Mouse (Mus musculus): Measurements from ENCODE around the gene Cfap97. TPM values are rescaled to one million over a fixed set of nuclear protein-coding genes. Genes with fewer than 3 reads are reported as not detected.

Gene Cfap97
- total and polyA plus RNA-seq, 2 experiments from 2014 or later, result 15.2 to 28.0 TPM

DNA sequence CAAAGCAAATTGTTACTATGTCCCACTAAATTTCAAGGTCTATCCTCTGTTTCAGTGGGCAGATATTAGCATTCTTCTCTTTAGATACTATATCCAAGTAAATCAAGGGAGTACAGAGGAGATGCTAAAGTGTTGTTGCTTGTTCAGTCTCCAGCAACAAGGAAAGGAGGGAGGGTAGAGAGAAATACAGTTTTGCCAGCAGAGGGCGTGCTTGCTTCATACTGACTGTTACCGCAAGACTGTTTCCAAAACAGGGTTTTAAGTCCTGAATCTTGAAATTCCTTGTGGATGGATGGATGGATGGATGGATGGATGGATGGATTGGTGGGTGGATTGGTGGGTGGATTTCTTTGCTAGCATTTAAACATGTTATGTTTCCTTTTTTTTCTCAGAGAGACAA lies 33.8 kb downstream of the Cfap97 start:
- Histone ChIP-seq H3K4me3 (ENCODE audit: low read length) (no peak overlapping the region), H3K4me2 (ENCODE audit: low read depth, low read length) (no peak overlapping the region), H3K27me3 (ENCODE audit: insufficient read depth, low read length) (no peaks in the 10 kb centered on the region), H3K9ac (replicated peaks; ENCODE audit: low read length) (no peak overlapping the region), H3K4me1 (ENCODE audit: insufficient read depth, low read length) (no peaks in the 10 kb centered on the region), H3K36me3 (ENCODE audit: insufficient read depth, low read length) (no peaks in the 10 kb centered on the region; the same call in 1 of the 2 replicates), H3K27ac (no peak overlapping the region), H3K9me3 (ENCODE audit: low read length) (no peaks in the 10 kb centered on the region)
- 2% methylated on average over 2 of the region's 2 CpGs for whole genome bisulfite sequencing
- ATAC-seq (no peak), DNase-seq (ENCODE audit: low spot score) (peak; percentile 82)
- peak; percentile 85 for TF ChIP-seq CTCF (IDR thresholded peaks at IDR 0.05; ENCODE audit: low read depth)

GRCm38 (mm10) chr8:46193100-46193499 lies 41.5 kb downstream of the Cfap97 start:
- no peak overlapping the region for H3K4me3 ChIP-seq (ENCODE audit: low read length)
- peaks cover 26% of the 10 kb centered on the region for H3K36me3 ChIP-seq (ENCODE audit: insufficient read depth, low read length)
- ATAC-seq (no peak), DNase-seq (ENCODE audit: low spot score) (no peak)
- 88% methylated on average over 8 of the region's 8 CpGs for WGBS
- no peak for TF ChIP-seq CTCF (IDR thresholded peaks at IDR 0.05; ENCODE audit: low read depth)
- H3K9ac ChIP-seq (replicated peaks; ENCODE audit: low read length), result no peak overlapping the region
- no peak overlapping the region for H3K4me2 ChIP-seq (ENCODE audit: low read depth, low read length)
- no peaks in the 10 kb centered on the region for H3K27me3 ChIP-seq (ENCODE audit: insufficient read depth, low read length)
- H3K27ac ChIP-seq, result no peak overlapping the region
- H3K4me1 ChIP-seq (ENCODE audit: insufficient read depth, low read length), result no peaks in the 10 kb centered on the region
- no peaks in the 10 kb centered on the region for H3K9me3 ChIP-seq (ENCODE audit: low read length)

DNA sequence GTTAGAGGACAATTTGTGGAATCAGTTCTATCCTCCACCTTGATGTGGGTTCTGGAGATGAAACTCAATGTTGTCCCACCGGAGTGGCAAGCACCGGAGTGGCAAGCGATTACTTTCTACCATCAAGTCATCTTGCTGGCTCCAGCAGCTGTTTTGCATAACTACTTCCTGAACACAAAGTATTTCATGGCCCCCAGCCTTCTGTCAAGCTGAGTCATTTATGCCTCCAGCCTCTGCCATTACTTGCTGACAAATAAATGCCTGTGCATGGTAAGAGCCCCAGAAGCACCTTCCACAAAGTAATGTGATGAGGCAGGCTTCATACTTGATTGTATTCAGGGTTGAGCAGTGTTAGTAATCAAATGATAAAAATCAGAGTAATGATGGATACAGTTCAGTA lies 45.3 kb downstream of the Cfap97 start:
- H3K4me3 ChIP-seq (ENCODE audit: low read length), result no peak overlapping the region
- no peak for TF ChIP-seq CTCF (IDR thresholded peaks at IDR 0.05; ENCODE audit: low read depth)
- no peak overlapping the region for H3K9ac ChIP-seq (replicated peaks; ENCODE audit: low read length)
- H3K27me3 ChIP-seq (ENCODE audit: insufficient read depth, low read length), result no peaks in the 10 kb centered on the region
- H3K4me1 ChIP-seq (ENCODE audit: insufficient read depth, low read length), result no peaks in the 10 kb centered on the region
- H3K36me3 ChIP-seq (ENCODE audit: insufficient read depth, low read length), result peaks cover 30% of the 10 kb centered on the region
- 93% methylated on average over 3 of the region's 3 CpGs for WGBS
- DNase-seq (ENCODE audit: low spot score), result no peak
- H3K9me3 ChIP-seq (ENCODE audit: low read length), result no peaks in the 10 kb centered on the region
- H3K4me2 ChIP-seq (ENCODE audit: low read depth, low read length), result no peak overlapping the region
- H3K27ac ChIP-seq, result no peak overlapping the region
- ATAC-seq, result no peak

- no peak overlapping the region for H3K4me3 ChIP-seq (ENCODE audit: low read length)
- no peaks in the 10 kb centered on the region for H3K9me3 ChIP-seq (ENCODE audit: low read length)
- 86% methylated on average over 5 of the region's 5 CpGs for WGBS
- H3K27me3 ChIP-seq (ENCODE audit: insufficient read depth, low read length), result no peaks in the 10 kb centered on the region
- ATAC-seq (no peak), DNase-seq (ENCODE audit: low spot score) (no peak)
- TF ChIP-seq CTCF (IDR thresholded peaks at IDR 0.05; ENCODE audit: low read depth), result no peak
- no peak overlapping the region for H3K9ac ChIP-seq (replicated peaks; ENCODE audit: low read length)
- H3K36me3 ChIP-seq (ENCODE audit: insufficient read depth, low read length), result peaks cover 24% of the 10 kb centered on the region
- H3K4me2 ChIP-seq (ENCODE audit: low read depth, low read length), result no peak overlapping the region
- no peak overlapping the region for H3K27ac ChIP-seq
- H3K4me1 ChIP-seq (ENCODE audit: insufficient read depth, low read length), result no peaks in the 10 kb centered on the region
Measured at GRCm38 (mm10) chr8:46197673-46198072, 46.1 kb downstream of the Cfap97 start.

DNA sequence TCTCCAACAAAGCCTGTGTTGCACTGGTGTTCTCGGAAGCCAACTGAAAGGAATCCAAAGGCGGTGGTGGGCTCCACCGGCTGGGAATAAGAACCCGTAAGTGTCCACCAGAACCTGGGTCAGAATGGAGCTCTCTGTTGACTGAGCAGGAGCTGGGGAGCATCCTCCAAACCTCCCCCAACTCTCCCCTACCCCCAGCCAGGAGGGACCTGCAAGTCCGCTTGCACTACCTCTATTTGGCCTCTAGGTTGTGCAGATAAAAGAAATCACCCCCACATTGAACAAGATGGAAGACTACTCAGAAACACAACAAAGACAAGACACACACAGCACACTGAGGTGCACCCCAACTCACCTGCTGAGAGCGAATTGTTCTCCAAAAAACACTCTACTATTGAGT lies 50.8 kb downstream of the Cfap97 start:
- no peak overlapping the region for H3K4me3 ChIP-seq (ENCODE audit: low read length)
- H3K4me2 ChIP-seq (ENCODE audit: low read depth, low read length), result no peak overlapping the region
- peak; percentile 58 for TF ChIP-seq CTCF (IDR thresholded peaks at IDR 0.05; ENCODE audit: low read depth)
- H3K9me3 ChIP-seq (ENCODE audit: low read length), result no peaks in the 10 kb centered on the region
- ATAC-seq, result no peak; the same call in 1 of the 2 replicates
- H3K4me1 ChIP-seq (ENCODE audit: insufficient read depth, low read length), result no peaks in the 10 kb centered on the region
- peaks cover 32% of the 10 kb centered on the region for H3K36me3 ChIP-seq (ENCODE audit: insufficient read depth, low read length)
- peak; percentile 26 for DNase-seq (ENCODE audit: low spot score)
- WGBS, result 86% methylated on average over 6 of the region's 6 CpGs
- no peaks in the 10 kb centered on the region for H3K27me3 ChIP-seq (ENCODE audit: insufficient read depth, low read length)
- H3K9ac ChIP-seq (replicated peaks; ENCODE audit: low read length), result no peak overlapping the region
- H3K27ac ChIP-seq, result no peak overlapping the region

GRCm38 (mm10) chr8:46204301-46204700 lies 52.7 kb downstream of the Cfap97 start:
- DNase-seq (ENCODE audit: low spot score) (no peak), ATAC-seq (no peak)
- Histone ChIP-seq H3K27ac (no peak overlapping the region), H3K4me3 (ENCODE audit: low read length) (no peak overlapping the region), H3K36me3 (ENCODE audit: insufficient read depth, low read length) (peaks cover 48% of the 10 kb centered on the region), H3K27me3 (ENCODE audit: insufficient read depth, low read length) (no peaks in the 10 kb centered on the region), H3K9ac (replicated peaks; ENCODE audit: low read length) (no peak overlapping the region), H3K4me1 (ENCODE audit: insufficient read depth, low read length) (peaks cover 14% of the 10 kb centered on the region), H3K4me2 (ENCODE audit: low read depth, low read length) (no peak overlapping the region), H3K9me3 (ENCODE audit: low read length) (no peaks in the 10 kb centered on the region)
- no peak for TF ChIP-seq CTCF (IDR thresholded peaks at IDR 0.05; ENCODE audit: low read depth)
- 86% methylated on average over 3 of the region's 3 CpGs for WGBS

- H3K4me2 ChIP-seq (ENCODE audit: low read depth, low read length), result no peak overlapping the region
- ATAC-seq (0 out of 2 replicates have a peak, but pooled peaks have one; percentile 8), DNase-seq (ENCODE audit: low spot score) (no peak)
- peaks cover 48% of the 10 kb centered on the region for H3K36me3 ChIP-seq (ENCODE audit: insufficient read depth, low read length)
- H3K4me3 ChIP-seq (ENCODE audit: low read length), result no peak overlapping the region
- no peak for TF ChIP-seq CTCF (IDR thresholded peaks at IDR 0.05; ENCODE audit: low read depth)
- H3K4me1 ChIP-seq (ENCODE audit: insufficient read depth, low read length), result peaks cover 19% of the 10 kb centered on the region
- no peak overlapping the region for H3K27ac ChIP-seq
- H3K9ac ChIP-seq (replicated peaks; ENCODE audit: low read length), result no peak overlapping the region
- WGBS, result 78% methylated on average over 9 of the region's 9 CpGs
- H3K9me3 ChIP-seq (ENCODE audit: low read length), result no peaks in the 10 kb centered on the region
- H3K27me3 ChIP-seq (ENCODE audit: insufficient read depth, low read length), result no peaks in the 10 kb centered on the region
Measured at GRCm38 (mm10) chr8:46204974-46205640, 53.5 kb downstream of the Cfap97 start.

Measured in hindbrain, postnatal 0 days (tissue).